Mouse (Mus musculus) limb, embryonic 14.5 days (tissue): ENCODE measurements around the gene Gm49325. TPM values are rescaled to one million over a fixed set of nuclear protein-coding genes. Genes with fewer than 3 reads are reported as not detected.

Experiments used
- ATAC-seq: fragments of 200-750 bp; cut with Nextera tagmentation; 2 replicates; pipeline ENCODE4 v1.8.0; 2017; ENCODE audit warnings: low read depth, moderate number of reproducible peaks, moderate TSS enrichment; ENCODE audit not compliant: low FRiP score
- DNase-seq: peaks from one replicate; pipeline ENCODE4 v3.0.0-alpha.2; 2015; ENCODE audit warnings: low spot score
- H3K27ac ChIP-seq: fragments of 300-500 bp; sonication (generic); replicated peaks from 2 replicates; pipeline ENCODE4 v1.5.1; 2014; ENCODE audit warnings: low read depth, mild to moderate bottlenecking, low read length, moderate library complexity, mixed read lengths
- H3K27me3 ChIP-seq: fragments of 300-500 bp; sonication (generic); 2 replicates; pipeline ENCODE4 v1.6.1; 2014; ENCODE audit warnings: low read length, mixed read lengths; ENCODE audit not compliant: control insufficient read depth, insufficient read depth
- H3K36me3 ChIP-seq: fragments of 300-500 bp; sonication (generic); 2 replicates; pipeline ENCODE4 v1.6.1; 2014; ENCODE audit warnings: mild to moderate bottlenecking, low read length, moderate library complexity, mixed read lengths; ENCODE audit not compliant: control insufficient read depth, insufficient read depth
- H3K4me1 ChIP-seq: fragments of 300-500 bp; sonication (generic); 2 replicates; pipeline ENCODE4 v1.6.1; 2014; ENCODE audit warnings: antibody characterized with exemption, low read length, mixed read lengths; ENCODE audit not compliant: control insufficient read depth, insufficient read depth
- H3K4me2 ChIP-seq: fragments of 300-500 bp; sonication (generic); replicated peaks from 2 replicates; pipeline ENCODE4 v1.6.1; 2014; ENCODE audit warnings: low read depth, mild to moderate bottlenecking, low read length, moderate library complexity; ENCODE audit not compliant: severe bottlenecking
- H3K4me3 ChIP-seq: fragments of 300-500 bp; sonication (generic); replicated peaks from 2 replicates; pipeline ENCODE4 v1.5.1; 2014; ENCODE audit warnings: low read length
- H3K9ac ChIP-seq: fragments of 300-500 bp; sonication (generic); 2 replicates; pipeline ENCODE4 v1.6.1; 2014; ENCODE audit warnings: mild to moderate bottlenecking, low read depth, low read length, moderate library complexity; ENCODE audit not compliant: severe bottlenecking
- H3K9me3 ChIP-seq: fragments of 300-500 bp; sonication (generic); 2 replicates; pipeline ENCODE4 v1.6.1; 2016; ENCODE audit warnings: low read length; ENCODE audit not compliant: control insufficient read depth
- POLR2A ChIP-seq: fragments of 200-500 bp; IDR thresholded peaks from 2 replicates; pipeline ENCODE4 v1.8.0; 2012; ENCODE audit warnings: inconsistent platforms, mild to moderate bottlenecking, moderate library complexity, borderline replicate concordance; ENCODE audit not compliant: insufficient read depth, insufficient read length; ENCODE audit errors: extremely low read depth
- WGBS: fragments of 180-500 bp; shearing (Covaris S2); extraction: QIAGEN DNeasy Blood & Tissue Kit; methylation state at CpG from one replicate; pipeline ENCODE4 v1.1.7; 2014; 5-methylcytosine and 5-hydroxymethylcytosine counted together
- polyA plus RNA-seq, 2 experiments: library from polyadenylated mRNA; depleted of rRNA in 1 of 2; stranded (reverse) in 1 of 2; unstranded in 1 of 2; fragments of >200 nt; fragmentation: Nextera tagmentation in 1 of 2; extraction: Ambion mirVana in 1 of 2; gene quantifications; 2 replicates each; pipeline versions ENCODE4 v1.2.1 to v1.2.3; 2012 to 2014

The Gm49325 gene
- polyA plus RNA-seq, 2 experiments, result 5.8 to 8.4 TPM

GRCm38 (mm10) chr10:77671519-77671918 is 65.5 kb downstream of the Gm49325 start:
- no peaks in the 10 kb centered on the region for H3K9me3 ChIP-seq
- DNase-seq (no peak), ATAC-seq (no peak)
- H3K9ac ChIP-seq, result no peak overlapping the region
- H3K36me3 ChIP-seq, result no peaks in the 10 kb centered on the region
- WGBS, result 53% methylated on average over 4 of the region's 4 CpGs
- H3K4me1 ChIP-seq, result peaks cover 9% of the 10 kb centered on the region; the same call in 1 of the 2 replicates
- no peak overlapping the region for H3K27ac ChIP-seq
- no peak overlapping the region for H3K4me2 ChIP-seq
- H3K4me3 ChIP-seq, result no peak overlapping the region
- H3K27me3 ChIP-seq, result no peaks in the 10 kb centered on the region; the same call in 1 of the 2 replicates
- no peak for TF ChIP-seq POLR2A

GRCm38 (mm10) chr10:77673765-77674164 is 67.8 kb downstream of the Gm49325 start:
- no peak for DNase-seq

GRCm38 (mm10) chr10:77677562-77677961 is 71.6 kb downstream of the Gm49325 start:
- no peaks in the 10 kb centered on the region for H3K36me3 ChIP-seq
- no peak overlapping the region for H3K27ac ChIP-seq
- peaks cover 14% of the 10 kb centered on the region for H3K4me1 ChIP-seq
- H3K4me2 ChIP-seq, result peak overlapping the region; percentile 80
- no peaks in the 10 kb centered on the region for H3K9me3 ChIP-seq
- peak; percentile 36 for DNase-seq
- H3K4me3 ChIP-seq, result peak overlapping the region; percentile 34
- no peak; the same call in 1 of the 2 replicates for ATAC-seq
- WGBS, result under 1% methylated on average over 30 of the region's 35 CpGs
- H3K27me3 ChIP-seq, result peaks cover 7% of the 10 kb centered on the region; the same call in 1 of the 2 replicates
- TF ChIP-seq POLR2A, result no peak
- H3K9ac ChIP-seq, result peak overlapping the region; percentile 36; the same call in 1 of the 2 replicates

More at GRCm38 (mm10) chr10:77673765-77674164, 67.8 kb downstream of the Gm49325 start:
- H3K36me3 ChIP-seq, result no peaks in the 10 kb centered on the region
- peaks cover 7% of the 10 kb centered on the region; the same call in 1 of the 2 replicates for H3K27me3 ChIP-seq
- no peak overlapping the region for H3K9ac ChIP-seq
- H3K4me3 ChIP-seq, result no peak overlapping the region
- no peak overlapping the region for H3K4me2 ChIP-seq
- TF ChIP-seq POLR2A, result no peak
- H3K9me3 ChIP-seq, result no peaks in the 10 kb centered on the region
- H3K27ac ChIP-seq, result no peak overlapping the region
- no peak for ATAC-seq
- 58% methylated on average over 13 of the region's 13 CpGs for WGBS
- peaks cover 14% of the 10 kb centered on the region for H3K4me1 ChIP-seq

GRCm38 (mm10) chr10:77682994-77683393 is 77.0 kb downstream of the Gm49325 start:
- Histone ChIP-seq H3K4me1 (peaks cover 12% of the 10 kb centered on the region), H3K27me3 (peaks cover 29% of the 10 kb centered on the region), H3K9me3 (no peaks in the 10 kb centered on the region), H3K27ac (no peak overlapping the region), H3K9ac (no peak overlapping the region), H3K4me3 (no peak overlapping the region), H3K4me2 (no peak overlapping the region), H3K36me3 (no peaks in the 10 kb centered on the region)
- WGBS, result 77% methylated on average over 7 of the region's 7 CpGs
- TF ChIP-seq POLR2A, result no peak
- no peak for DNase-seq
- no peak for ATAC-seq

GRCm38 (mm10) chr10:77684181-77684580 is 78.2 kb downstream of the Gm49325 start:
- no peak for DNase-seq
- TF ChIP-seq POLR2A, result no peak
- Histone ChIP-seq H3K36me3 (no peaks in the 10 kb centered on the region), H3K9ac (no peak overlapping the region), H3K4me2 (no peak overlapping the region), H3K9me3 (no peaks in the 10 kb centered on the region), H3K27ac (no peak overlapping the region), H3K27me3 (peaks cover 29% of the 10 kb centered on the region), H3K4me1 (peaks cover 8% of the 10 kb centered on the region), H3K4me3 (no peak overlapping the region)
- no peak for ATAC-seq
- 17% methylated on average over 8 of the region's 8 CpGs for WGBS
